Mouse (Mus musculus) heart, postnatal 0 days (tissue): ENCODE measurements at regions not wholly inside any gene's neighbourhood (a gene's known extent, or its start where the extent isn't known, plus 50 kb on each side); places are given as distances from the start of the nearest gene placed in this dataset.
"Not testable (repeated sequence)": the region's sequence is repeated elsewhere in the genome, so short reads cannot be mapped to it uniquely, and the experiment has no call there.

Source experiments
- CTCF ChIP-seq: IDR thresholded peaks from 2 replicates; pipeline ENCODE4 v1.5.1; 2016; ENCODE audit warnings: antibody characterized with exemption, control low read depth, low read depth
- EP300 ChIP-seq: IDR thresholded peaks from 2 replicates; pipeline ENCODE4 v1.6.1; 2016; ENCODE audit warnings: antibody characterized with exemption, low read depth

DNA sequence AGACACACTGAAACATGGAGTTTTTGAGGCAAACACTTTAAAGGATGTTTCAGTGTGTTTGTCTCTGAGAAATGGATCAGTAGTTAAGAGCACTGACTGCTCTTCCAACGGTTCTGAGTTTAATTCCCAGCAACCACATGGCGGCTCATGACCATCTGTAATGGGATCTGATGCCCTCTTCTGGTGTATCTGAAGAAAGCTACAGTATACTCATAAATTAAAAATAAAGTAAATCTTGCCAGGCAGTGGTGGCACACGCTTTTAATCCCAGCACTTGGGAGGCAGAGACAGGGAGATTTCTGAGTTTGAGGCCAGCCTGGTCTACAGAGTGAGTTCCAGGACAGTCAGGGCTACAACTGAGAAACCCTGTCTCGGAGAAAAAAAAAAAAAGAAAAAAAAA is 54.5 kb upstream of the Irx2 start:
- TF ChIP-seq CTCF, result peak; percentile 5; the same call in 1 of the 2 replicates
- TF ChIP-seq EP300, result not testable (repeated sequence)
